Mouse (Mus musculus): ENCODE measurements around the gene Polr2c.

DNA sequence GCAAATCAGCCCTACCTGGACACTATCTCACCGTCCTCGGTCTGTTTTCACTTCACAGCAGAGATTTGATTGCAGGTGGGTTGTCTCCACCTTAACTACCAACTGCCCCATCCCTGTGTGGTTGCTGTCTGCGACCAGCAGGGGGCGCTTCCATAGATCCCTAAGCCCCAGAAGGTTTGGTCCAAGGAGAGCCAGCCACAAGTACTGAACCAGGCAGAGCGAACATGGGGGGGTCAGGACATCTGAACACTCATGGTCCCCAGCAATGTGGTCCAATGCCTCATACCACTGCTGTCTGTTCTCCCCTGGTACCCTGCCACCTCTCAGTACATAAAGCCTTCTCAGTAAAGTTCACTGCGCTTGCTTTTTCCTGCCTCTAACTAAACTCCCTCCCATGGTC is 17.1 kb downstream of the Polr2c start:
- TF ChIP-seq POLR2AphosphoS2 (IDR thresholded peaks at IDR 0.05; ENCODE audit: low read depth, low read length), result no peak
- no peak for TF ChIP-seq CHD1 (IDR thresholded peaks at IDR 0.05; ENCODE audit: low read depth, low read length)
- no peak for TF ChIP-seq TCF12 (IDR thresholded peaks at IDR 0.05; ENCODE audit: low read depth, low read length)
- no peak for TF ChIP-seq ZC3H11A (IDR thresholded peaks at IDR 0.05; ENCODE audit: low read depth, low read length)
- no peak for TF ChIP-seq MYC (IDR thresholded peaks at IDR 0.05; ENCODE audit: low read depth, low read length)

All from CH12.LX (cell line).